Mouse (Mus musculus) heart, postnatal 14 days (tissue): ENCODE results near the gene Pef1. TPM values are rescaled to one million over a fixed set of nuclear protein-coding genes. Genes with fewer than 3 reads are reported as not detected.

Experiments used
- DNase-seq, 2 experiments: peaks; one replicate each; pipeline ENCODE4 v3.0.0; 2021 to 2022
- intact Hi-C: fragments of 180-260 bp; cut with DNase I; formaldehyde crosslinking; loops from one replicate; pipeline ENCODE4 v1.15.1; 2025
- total RNA-seq, 2 experiments: library from RNA; stranded (reverse); gene quantifications; 2 replicates each; pipeline ENCODE4 v1.2.3; 2021

The Pef1 gene
- total RNA-seq, 2 experiments from 2014 or later = 37.6 to 39.1 TPM

DNA sequence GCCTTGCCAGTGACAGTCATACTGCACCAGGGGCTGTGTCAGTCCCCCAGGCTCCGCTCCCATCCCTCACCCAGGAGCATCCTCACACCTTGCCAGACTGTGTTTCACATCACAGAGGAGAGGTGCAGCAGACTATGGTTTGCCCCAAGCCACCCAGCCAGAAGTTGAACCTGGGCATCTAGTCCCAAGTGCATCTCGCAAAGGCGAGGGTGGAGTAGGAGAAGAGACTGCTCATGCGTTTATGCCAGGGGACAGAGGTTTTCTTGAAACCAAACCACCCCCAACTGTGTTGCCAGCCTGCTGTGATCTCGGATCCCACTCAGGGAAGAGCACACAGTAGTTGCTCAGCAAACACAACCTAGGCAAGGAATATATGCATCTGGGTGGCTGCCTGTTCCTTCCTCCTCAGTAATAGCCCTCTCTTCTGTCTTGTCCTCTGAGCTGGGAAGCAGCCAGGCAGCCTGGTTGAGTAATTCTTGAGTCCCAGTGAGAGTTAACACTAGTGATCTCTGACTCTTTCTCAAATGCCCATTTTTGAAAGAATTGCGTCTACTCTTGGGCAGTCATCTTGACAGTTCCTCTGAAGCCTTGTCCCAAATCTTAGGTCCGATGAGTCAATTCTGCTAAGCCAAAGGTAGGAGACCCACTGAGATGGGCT, 29.2 kb downstream of the Pef1 start:
- intact Hi-C loops = no loop called here
- no peak for DNase-seq

- DNase-seq = no peak
- intact Hi-C loops = no loop called here
Measured at GRCm38 (mm10) chr4:130133399-130133798, 31.0 kb downstream of the Pef1 start.

DNA sequence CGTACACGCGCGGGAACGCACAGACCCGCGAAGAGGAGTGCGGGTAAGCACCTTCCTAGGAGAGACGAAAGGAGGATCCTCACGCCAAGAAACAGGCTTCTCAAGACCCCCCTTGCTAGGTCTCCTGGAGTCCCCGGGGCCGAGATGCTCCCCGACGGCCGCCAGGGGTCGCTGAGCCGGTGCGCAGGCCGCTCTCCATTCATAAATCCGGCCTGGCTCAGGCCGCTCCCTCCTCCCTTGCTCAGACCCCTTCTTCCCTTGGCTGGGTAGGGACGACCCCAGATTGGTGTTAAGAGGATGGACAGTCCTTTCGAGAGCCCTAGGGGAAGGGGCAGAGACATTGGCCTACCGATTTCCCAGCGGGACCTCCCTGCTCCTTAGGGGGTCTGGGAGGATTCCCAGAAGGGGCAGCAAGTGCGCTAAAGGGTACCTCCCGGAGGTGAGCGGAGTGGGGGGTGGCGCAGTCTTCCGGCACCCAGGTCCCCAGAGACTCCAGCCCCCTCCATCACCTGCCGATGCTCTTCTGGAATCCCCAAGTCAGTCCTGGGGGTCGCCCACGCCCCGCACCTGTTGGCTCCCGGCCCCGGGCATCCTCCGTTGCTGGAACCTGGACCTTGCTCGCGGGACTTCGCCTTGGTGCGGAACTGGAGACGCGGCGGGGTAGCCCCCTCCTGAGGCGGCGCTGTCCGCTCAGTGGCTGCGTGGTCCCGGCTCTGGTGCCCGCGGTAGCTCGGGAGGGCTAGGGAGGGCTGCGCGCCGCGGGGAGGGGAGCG, 36.3 kb downstream of the Pef1 start:
- peak; percentile 84 to 90 for DNase-seq
- intact Hi-C loops = loop anchor here (1.0 to 5.0 kb wide), 2 partner anchors 51 to 114 kb away; no protein-coding TSS in a partner anchor

DNA sequence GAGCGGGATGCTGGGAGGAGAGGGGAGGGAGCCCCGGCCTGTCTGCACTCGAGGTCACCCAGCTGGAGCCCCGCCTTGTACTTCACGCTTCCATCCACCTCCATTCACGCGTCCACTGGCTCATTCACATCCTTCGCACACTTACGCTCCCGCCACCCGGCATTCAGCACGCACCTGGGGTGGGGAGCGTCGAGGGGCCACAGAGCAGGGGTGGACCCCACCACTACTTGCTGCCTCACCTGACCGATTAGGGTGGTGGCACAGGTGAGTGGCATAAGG, 36.8 kb downstream of the Pef1 start, which contains the start of gene Hcrtr1:
Gene Hcrtr1 (minus strand): TSS at position 146 of the 279 bp plus-strand sequence.
- DNase-seq = no peak
- intact Hi-C loops = loop anchor here (5.0 kb wide), 1 partner anchor 113 kb away; no protein-coding TSS in a partner anchor

DNA sequence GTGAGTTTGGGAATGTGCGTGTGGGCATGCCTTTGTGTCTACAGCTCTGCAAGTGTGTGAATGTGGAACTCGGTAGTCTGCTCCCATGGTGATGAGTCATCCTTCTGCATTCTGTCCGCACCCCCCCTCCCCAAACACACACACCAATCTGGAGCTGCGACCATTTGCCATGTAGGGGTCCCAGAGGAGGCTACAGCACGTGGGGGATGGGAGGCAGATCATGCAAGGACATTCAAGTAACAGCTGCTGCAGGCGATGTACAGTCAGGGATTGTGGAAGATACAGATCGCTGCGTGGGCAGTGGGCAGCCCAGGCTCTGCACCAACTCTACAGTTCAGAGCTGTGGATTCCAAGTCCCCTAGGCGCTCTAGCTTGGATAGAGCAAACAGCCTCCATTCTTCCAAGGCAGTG, 38.6 kb downstream of the Pef1 start:
- DNase-seq = peak in 1 of 2 experiments; percentile 12
- intact Hi-C loops = no loop called here

GRCm38 (mm10) chr4:130141786-130142185, 39.4 kb downstream of the Pef1 start:
- intact Hi-C loops = no loop called here

DNA sequence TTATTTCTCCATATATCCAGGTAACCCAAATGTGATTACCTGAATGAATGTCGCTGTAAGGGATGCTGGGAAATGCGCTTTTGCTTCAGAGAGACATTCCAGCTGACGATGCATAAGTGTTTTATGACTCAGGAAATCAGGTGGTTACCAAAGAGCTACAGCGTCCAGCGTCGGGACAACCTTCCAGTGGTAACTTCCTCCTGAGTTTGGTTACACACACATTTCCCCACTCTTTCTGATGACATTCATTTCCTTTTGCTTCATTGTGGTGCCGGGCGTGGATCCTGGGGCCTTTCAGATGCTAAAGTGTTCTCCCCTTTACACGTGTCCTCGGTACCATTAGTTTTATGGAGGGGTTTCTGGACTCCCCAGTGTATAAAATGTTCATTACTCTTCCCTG, 46.0 kb downstream of the Pef1 start:
- no peak for DNase-seq
- intact Hi-C loops = no loop called here

More at GRCm38 (mm10) chr4:130141786-130142185, 39.4 kb downstream of the Pef1 start:
- no peak for DNase-seq

- intact Hi-C loops = no loop called here
- no peak for DNase-seq
Measured at GRCm38 (mm10) chr4:130154250-130154649, 51.9 kb downstream of the Pef1 start.

DNA sequence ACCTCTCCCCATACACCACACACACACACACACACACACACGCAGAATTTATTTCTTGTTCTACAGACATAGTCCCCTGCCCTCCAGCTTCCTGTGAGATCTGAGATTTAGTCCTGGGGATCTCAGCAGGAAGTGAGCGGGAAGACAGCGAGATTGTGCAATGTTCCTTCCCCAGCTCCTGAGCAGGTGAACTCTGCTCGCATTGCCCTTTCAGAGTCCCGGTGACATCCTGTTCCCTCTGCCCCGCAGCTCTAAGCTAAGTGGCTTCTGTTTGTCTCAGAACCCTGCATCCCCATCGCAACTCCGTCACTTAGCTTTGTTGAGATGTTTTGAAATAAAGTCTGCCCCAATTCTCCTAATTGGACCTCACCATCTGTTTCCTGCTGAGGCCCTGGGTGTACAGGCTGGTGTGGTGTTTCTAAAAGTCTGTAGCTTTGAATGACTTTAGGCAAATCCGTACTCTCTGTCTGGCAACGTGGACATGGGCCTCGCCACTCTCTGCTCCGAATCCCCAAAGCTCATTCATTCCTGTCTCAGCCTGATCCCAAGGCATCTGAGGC, 54.5 kb downstream of the Pef1 start:
- intact Hi-C loops = no loop called here
- DNase-seq = no peak

GRCm38 (mm10) chr4:130161349-130161748, 59.0 kb downstream of the Pef1 start:
- intact Hi-C loops = no loop called here
- no peak for DNase-seq

- peak; percentile 66 to 67 for DNase-seq
- intact Hi-C loops = no loop called here
Measured at GRCm38 (mm10) chr4:130163391-130163861, 61.1 kb downstream of the Pef1 start.

- no peak for DNase-seq
- intact Hi-C loops = no loop called here
Measured at GRCm38 (mm10) chr4:130164121-130164520, 61.8 kb downstream of the Pef1 start.

GRCm38 (mm10) chr4:130166061-130166460, 63.7 kb downstream of the Pef1 start:
- DNase-seq = no peak
- intact Hi-C loops = no loop called here

GRCm38 (mm10) chr4:130166592-130166991, 64.2 kb downstream of the Pef1 start:
- DNase-seq = peak in 1 of 2 experiments; percentile 16
- intact Hi-C loops = no loop called here

DNA sequence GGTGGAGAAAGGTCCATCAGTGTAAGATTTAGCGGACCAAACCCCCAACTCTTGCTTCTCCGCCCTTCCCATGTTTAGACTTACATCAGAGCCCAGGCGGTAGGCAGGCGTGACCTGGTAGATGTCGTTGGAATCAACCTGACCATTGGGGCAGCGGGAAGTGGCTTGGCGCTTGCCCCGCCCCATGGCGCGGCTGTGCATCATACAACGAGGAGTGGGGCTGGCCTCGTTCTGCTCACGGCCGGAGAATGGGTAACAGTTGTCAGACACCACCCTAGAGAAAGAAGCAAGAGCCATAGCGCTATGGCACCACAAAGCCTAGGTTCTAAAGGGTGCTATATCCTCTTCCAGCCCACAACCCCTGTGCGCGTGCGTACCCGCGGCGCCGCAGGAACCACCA, 65.0 kb downstream of the Pef1 start:
- DNase-seq = no peak
- intact Hi-C loops = no loop called here

GRCm38 (mm10) chr4:130167814-130168213, 65.5 kb downstream of the Pef1 start:
- intact Hi-C loops = no loop called here
- DNase-seq = no peak

DNA sequence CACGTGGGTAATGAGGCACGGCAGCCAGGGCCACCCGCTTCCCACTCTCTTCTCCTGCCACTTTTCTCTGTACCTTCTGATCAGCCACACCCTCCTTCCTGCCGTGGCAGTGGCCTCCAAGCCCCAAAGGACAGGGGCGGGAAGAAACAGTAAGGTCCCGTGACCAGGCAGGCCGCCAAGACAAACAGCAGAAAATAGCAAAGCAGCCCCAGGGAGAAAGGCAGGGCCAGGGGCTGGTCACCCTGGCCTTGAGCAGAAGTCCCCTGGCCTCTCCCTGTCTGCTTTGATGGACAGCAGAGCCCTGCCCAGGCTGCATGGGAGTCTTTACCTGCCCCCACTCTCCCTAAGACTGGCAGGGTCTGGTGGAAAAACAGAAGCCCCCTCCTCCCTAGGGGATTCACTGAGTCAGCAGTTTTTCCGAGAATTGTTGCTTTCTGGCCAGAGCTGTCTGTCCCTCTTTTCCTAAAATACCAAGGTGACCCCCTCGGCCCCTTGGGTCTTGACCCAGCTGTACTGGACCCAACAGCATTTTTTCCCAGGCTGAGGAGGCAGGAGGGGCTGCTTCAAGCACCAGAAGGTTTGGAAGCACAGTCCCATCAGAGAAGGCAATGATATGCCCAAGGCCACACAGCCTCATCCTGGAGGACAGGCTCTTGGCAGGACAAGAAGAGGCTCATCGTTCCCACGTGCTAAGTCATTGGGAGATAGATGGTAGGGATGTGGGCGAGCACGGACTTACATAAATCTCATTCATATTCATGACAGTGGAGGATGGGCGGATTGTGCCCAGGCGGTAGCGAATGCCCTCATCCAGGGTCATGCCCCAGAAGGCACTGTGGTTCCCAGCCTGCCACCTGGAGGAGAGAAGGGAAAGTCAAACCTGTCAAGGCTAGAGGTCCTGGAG, 66.2 kb downstream of the Pef1 start:
- DNase-seq = peak; percentile 91
- intact Hi-C loops = no loop called here

- intact Hi-C loops = no loop called here
- no peak for DNase-seq
Measured at GRCm38 (mm10) chr4:130169411-130169971, 67.1 kb downstream of the Pef1 start.

GRCm38 (mm10) chr4:130170362-130170761, 68.0 kb downstream of the Pef1 start:
- no peak for DNase-seq
- intact Hi-C loops = no loop called here
